ENCODE assay signal across 9 mouse cellular contexts in genomic region chr8:70699116-70699833, GRCm38 (mm10). TPM values are rescaled to one million over a fixed set of nuclear protein-coding genes. Genes with fewer than 3 reads are reported as not detected.
DNase-seq lines count a peak whose midpoint lies in the region; ATAC-seq and TF ChIP-seq lines count a peak whose summit lies in the region.
"Had no signal": no experiment of that assay in that cellular context is flagged by ENCODE, and none has a peak within 500 bp of the region (broad histone marks: within the 10 kb centered on the region; RNA-seq: fewer than 3 reads in every experiment).

No protein-coding gene starts in this region.

- no peak; a peak in 1 of 4 replicates for TF ChIP-seq CTCF in CH12.LX (conservative IDR thresholded peaks at IDR 0.05 in 1 of 2, IDR thresholded peaks at IDR 0.05 in 1 of 2; ENCODE audit: low read depth in 2 of 2, low read length in 2 of 2)
- TF ChIP-seq CTCF in cortical plate, adult 2 months (IDR thresholded peaks at IDR 0.05; ENCODE audit: extremely low read depth, insufficient read depth, low read length): no peak
- no peak; the same call in 1 of the 2 replicates for TF ChIP-seq CTCF in layer of hippocampus, adult 2 months (conservative IDR thresholded peaks at IDR 0.05)

- H3K4me3 ChIP-seq in CH12.LX (replicated peaks in 1 of 3; ENCODE audit: low read depth in 2 of 3, low read length in 2 of 3, poor library complexity in 1 of 3): peak overlapping the region; percentile 80 to 99 (median 82)
- H3K4me3 ChIP-seq in cortical plate, adult 2 months (ENCODE audit: insufficient read depth, low read length): peak overlapping the region; percentile 91
- H3K4me3 ChIP-seq in heart, embryonic 14.5 days (ENCODE audit: control insufficient read depth in 1 of 2, insufficient read depth in 1 of 2, low read depth in 1 of 2, low read length in 2 of 2): peak overlapping the region; percentile 77 to 79
- peak overlapping the region; percentile 94 for H3K4me3 ChIP-seq in layer of hippocampus, adult 2 months
- peak overlapping the region; percentile 98 for H3K4me3 ChIP-seq in midbrain, embryonic 16.5 days (ENCODE audit: low read depth, low read length)

- peak overlapping the region; percentile 99 for H3K9ac ChIP-seq in CH12.LX (ENCODE audit: insufficient read depth, low read depth)
- peak overlapping the region; percentile 98 for H3K9ac ChIP-seq in heart, embryonic 14.5 days (ENCODE audit: low read length)
- peak overlapping the region; percentile 99 for H3K9ac ChIP-seq in midbrain, embryonic 16.5 days (ENCODE audit: low read depth, low read length)

- no peaks in the 10 kb centered on the region for H3K27me3 ChIP-seq in CH12.LX (replicated peaks)
- no peaks in the 10 kb centered on the region for H3K27me3 ChIP-seq in heart, embryonic 14.5 days (ENCODE audit: control insufficient read depth, insufficient read depth, low read length)
- no peaks in the 10 kb centered on the region; the same call in 1 of the 2 replicates for H3K27me3 ChIP-seq in midbrain, embryonic 16.5 days (ENCODE audit: control insufficient read depth, insufficient read depth, low read depth, low read length)

- peak; percentile 5 for ATAC-seq in frontal cortex, adult (ENCODE audit: low TSS enrichment)
- no peak; the same call in 1 of the 2 replicates for ATAC-seq in heart, embryonic 14.5 days (ENCODE audit: insufficient number of reproducible peaks, insufficient read depth, low FRiP score, low read depth)
- ATAC-seq in midbrain, embryonic 16.5 days: peak; percentile 12

- H3K4me2 ChIP-seq in CH12.LX (ENCODE audit: insufficient read depth, low read depth, poor library complexity, severe bottlenecking): no peak overlapping the region
- peak overlapping the region; percentile 85 for H3K4me2 ChIP-seq in heart, embryonic 14.5 days (ENCODE audit: low read length)
- H3K4me2 ChIP-seq in midbrain, embryonic 16.5 days (ENCODE audit: low read length): peak overlapping the region; percentile 82

- WGBS in heart, embryonic 14.5 days: 1% methylated on average over 86 of the region's 89 CpGs
- under 1% methylated on average over 82 of the region's 89 CpGs for WGBS in midbrain, embryonic 16.5 days

- TF ChIP-seq RAD21 in CH12.LX (IDR thresholded peaks at IDR 0.05; ENCODE audit: low read depth, low read length): no peak

- H3K36me3 ChIP-seq in CH12.LX (replicated peaks in 1 of 2; ENCODE audit: control insufficient read depth in 1 of 2, insufficient read depth in 1 of 2, low read length in 1 of 2): peaks cover 0 to 31% of the 10 kb centered on the region in 2 experiments
- peaks cover 24% of the 10 kb centered on the region for H3K36me3 ChIP-seq in heart, embryonic 14.5 days (ENCODE audit: control insufficient read depth, insufficient read depth, low read length)
- H3K36me3 ChIP-seq in midbrain, embryonic 16.5 days (ENCODE audit: control insufficient read depth, insufficient read depth, low read length): no peaks in the 10 kb centered on the region

- no peak; the same call in 1 of the 2 replicates for TF ChIP-seq POLR2A in CH12.LX (IDR thresholded peaks at IDR 0.05; ENCODE audit: low read depth, low read length)
- TF ChIP-seq POLR2A in cortical plate, adult 2 months (IDR thresholded peaks at IDR 0.05; ENCODE audit: extremely low read depth, insufficient read depth, low read length): no peak

- H3K27ac ChIP-seq in CH12.LX (ENCODE audit: insufficient read depth, low read depth): peak overlapping the region; percentile 92
- peak overlapping the region; percentile 100 for H3K27ac ChIP-seq in cortical plate, adult 2 months (ENCODE audit: insufficient read depth, low read length)
- H3K27ac ChIP-seq in heart, embryonic 14.5 days (replicated peaks in 1 of 2; ENCODE audit: control insufficient read depth in 1 of 2, insufficient read depth in 1 of 2, low read depth in 2 of 2, low read length in 2 of 2): peak overlapping the region; percentile 97 to 100
- H3K27ac ChIP-seq in layer of hippocampus, adult 2 months: peak overlapping the region; percentile 100
- peak overlapping the region; percentile 99 for H3K27ac ChIP-seq in midbrain, embryonic 16.5 days (ENCODE audit: low read length)

- no peak for TF ChIP-seq EP300 in CH12.LX (IDR thresholded peaks at IDR 0.05; ENCODE audit: low read length)

- DNase-seq in frontal cortex, adult 2 months (ENCODE audit: extremely low spot score in 1 of 2, low spot score in 1 of 2): no peak
- no peak for DNase-seq in CH12.LX (ENCODE audit: extremely low read depth)
- DNase-seq in layer of hippocampus, adult 2 months (ENCODE audit: low spot score in 2 of 2): peak in 1 of 2 experiments; percentile 27
- peak; percentile 83 for DNase-seq in thymus, postnatal 4 days

- peaks cover 11 to 53% of the 10 kb centered on the region in 2 experiments for H3K4me1 ChIP-seq in CH12.LX (ENCODE audit: control insufficient read depth in 1 of 2, insufficient read depth in 2 of 2)
- H3K4me1 ChIP-seq in cortical plate, adult 2 months (ENCODE audit: control insufficient read depth, insufficient read depth, low read length): peaks cover 2% of the 10 kb centered on the region; the same call in 1 of the 2 replicates
- peaks cover 34 to 52% of the 10 kb centered on the region in 2 experiments for H3K4me1 ChIP-seq in heart, embryonic 14.5 days (ENCODE audit: control insufficient read depth in 2 of 2, insufficient read depth in 2 of 2, low read length in 2 of 2)
- peaks cover 36% of the 10 kb centered on the region for H3K4me1 ChIP-seq in midbrain, embryonic 16.5 days (ENCODE audit: control insufficient read depth, insufficient read depth, low read length)

- H3K9me3 ChIP-seq in CH12.LX (replicated peaks; ENCODE audit: low read length): no peaks in the 10 kb centered on the region
- H3K9me3 ChIP-seq in heart, embryonic 14.5 days (ENCODE audit: control insufficient read depth, low read length): no peaks in the 10 kb centered on the region
- no peaks in the 10 kb centered on the region for H3K9me3 ChIP-seq in midbrain, embryonic 16.5 days (replicated peaks; ENCODE audit: control insufficient read depth, low read length, poor library complexity, severe bottlenecking)

- H3K79me2 ChIP-seq in CH12.LX (replicated peaks; ENCODE audit: control insufficient read depth, extremely low read depth, insufficient read depth, poor library complexity, severe bottlenecking): peaks cover 23% of the 10 kb centered on the region

- dilution Hi-C loops in CH12.LX (cut with MboI; ENCODE audit: extremely low pct_ligation_motif_present, extremely low pct_unique_long_range_greater_than_20kb, low sequenced_read_pairs): no loop called here

- in situ Hi-C loops in CH12.LX (cut with MboI; ENCODE audit: low pct_ligation_motif_present, low pct_unique_long_range_greater_than_20kb, low sequenced_read_pairs): no loop called here

TF ChIP-seq in CH12.LX, 34 proteins besides CTCF, POLR2A, EP300 and RAD21 (continues in another document):
- TF ChIP-seq MAZ (IDR thresholded peaks at IDR 0.05; ENCODE audit: low read depth, low read length) (no peak), UBTF (IDR thresholded peaks at IDR 0.05; ENCODE audit: low read depth, low read length) (peak; percentile 90), MAFK (IDR thresholded peaks at IDR 0.05; ENCODE audit: insufficient replicate concordance, low read length) (no peak), NRF1 (IDR thresholded peaks at IDR 0.05; ENCODE audit: low read depth, low read length) (no peak)

RNA-seq across cellular contexts. Expression of gene Jund, which starts 0.5 kb away (rescaled TPM):
- 226 and 228 TPM in 2 replicates for polyA plus RNA-seq in frontal cortex, adult 2 months (2012; rRNA removed)
- 279 and 287 TPM in 2 replicates for total RNA-seq in CH12.LX (2012; rRNA removed)
- 147 and 191 TPM in 2 replicates for total RNA-seq in CH12.LX (2014; rRNA removed)
- polyA plus RNA-seq in CH12.LX (2012; ENCODE audit: insufficient read length, low read depth): 255 and 283 TPM in 2 replicates
- 223 and 226 TPM in 2 replicates for polyA plus RNA-seq in cortical plate, adult 2 months (2012; rRNA removed)
- polyA plus RNA-seq in heart, embryonic 14.5 days (2014; fragmentation: Nextera tagmentation; extraction: Ambion mirVana): 122 and 137 TPM in 2 replicates
- total RNA-seq in layer of hippocampus, adult 2 months (2021): 100 to 1,000 TPM; 165 to 181 TPM
- 60.4 and 67.9 TPM in 2 replicates for polyA plus RNA-seq in midbrain, embryonic 16.5 days (2015; fragmentation: Nextera tagmentation; extraction: Ambion mirVana)

RNA-seq across cellular contexts. Expression of gene Iqcn, which starts 4.0 kb away (rescaled TPM):
- 0.32 and 0.40 TPM in 2 replicates for polyA plus RNA-seq in frontal cortex, adult 2 months (2012; rRNA removed)
- total RNA-seq in CH12.LX (2012; rRNA removed): not detected in 2 replicates
- total RNA-seq in CH12.LX (2014; rRNA removed): not detected in 2 replicates
- polyA plus RNA-seq in CH12.LX (2012; ENCODE audit: insufficient read length, low read depth): 0.07 TPM in 1 of 2 replicates, not detected in the other
- 0.08 and 0.13 TPM in 2 replicates for polyA plus RNA-seq in cortical plate, adult 2 months (2012; rRNA removed)
- not detected in 2 replicates for polyA plus RNA-seq in heart, embryonic 14.5 days (2014; fragmentation: Nextera tagmentation; extraction: Ambion mirVana)
- under 1 TPM; 0.07 to 0.08 TPM for total RNA-seq in layer of hippocampus, adult 2 months (2021)
- 0.06 TPM in 1 of 2 replicates, not detected in the other for polyA plus RNA-seq in midbrain, embryonic 16.5 days (2015; fragmentation: Nextera tagmentation; extraction: Ambion mirVana)

RNA-seq across cellular contexts. Expression of gene Gm3336, which starts 19.1 kb away (rescaled TPM):
- 0.12 TPM in 1 of 2 replicates, not detected in the other for polyA plus RNA-seq in frontal cortex, adult 2 months (2012; rRNA removed)
- total RNA-seq in CH12.LX (2012; rRNA removed) (0.25 and 0.34 TPM in 2 replicates), CH12.LX (2014; rRNA removed) (0.31 TPM in 1 of 2 replicates, not detected in the other)
- polyA plus RNA-seq in CH12.LX (2012; ENCODE audit: insufficient read length, low read depth): 0.49 and 0.89 TPM in 2 replicates
- 0.09 TPM in 1 of 2 replicates, not detected in the other for polyA plus RNA-seq in cortical plate, adult 2 months (2012; rRNA removed)
- polyA plus RNA-seq in heart, embryonic 14.5 days (2014; fragmentation: Nextera tagmentation; extraction: Ambion mirVana): not detected in 2 replicates
- total RNA-seq in layer of hippocampus, adult 2 months (2021): not detected
- not detected in 2 replicates for polyA plus RNA-seq in midbrain, embryonic 16.5 days (2015; fragmentation: Nextera tagmentation; extraction: Ambion mirVana)
- total RNA-seq: heart, postnatal 36 days had no signal

RNA-seq across cellular contexts. Expression of gene Pde4c, which starts 24.2 kb away (rescaled TPM):
- 4.6 and 5.1 TPM in 2 replicates for polyA plus RNA-seq in frontal cortex, adult 2 months (2012; rRNA removed)
- total RNA-seq in CH12.LX (2012; rRNA removed) (3.8 and 4.7 TPM in 2 replicates), CH12.LX (2014; rRNA removed) (2.3 and 3.1 TPM in 2 replicates)
- polyA plus RNA-seq in CH12.LX (2012; ENCODE audit: insufficient read length, low read depth): 6.5 TPM in 2 replicates
- polyA plus RNA-seq in cortical plate, adult 2 months (2012; rRNA removed): 4.8 and 5.9 TPM in 2 replicates
- polyA plus RNA-seq in heart, embryonic 14.5 days (2014; fragmentation: Nextera tagmentation; extraction: Ambion mirVana): 0.08 and 0.23 TPM in 2 replicates
- total RNA-seq in layer of hippocampus, adult 2 months (2021): 1 to 10 TPM; 1.4 to 1.5 TPM
- polyA plus RNA-seq in midbrain, embryonic 16.5 days (2015; fragmentation: Nextera tagmentation; extraction: Ambion mirVana): 0.11 and 0.23 TPM in 2 replicates

RNA-seq across cellular contexts. Expression of gene Lsm4, which starts 26.2 kb away (rescaled TPM):
- 113 and 128 TPM in 2 replicates for polyA plus RNA-seq in frontal cortex, adult 2 months (2012; rRNA removed)
- 135 and 168 TPM in 2 replicates for total RNA-seq in CH12.LX (2012; rRNA removed)
- total RNA-seq in CH12.LX (2014; rRNA removed): 134 and 143 TPM in 2 replicates
- polyA plus RNA-seq in CH12.LX (2012; ENCODE audit: insufficient read length, low read depth): 240 and 256 TPM in 2 replicates
- polyA plus RNA-seq in cortical plate, adult 2 months (2012; rRNA removed): 100 and 105 TPM in 2 replicates
- polyA plus RNA-seq in heart, embryonic 14.5 days (2014; fragmentation: Nextera tagmentation; extraction: Ambion mirVana): 316 and 334 TPM in 2 replicates
- 10 to 100 TPM; 58.2 to 61.8 TPM for total RNA-seq in layer of hippocampus, adult 2 months (2021)
- 137 and 143 TPM in 2 replicates for polyA plus RNA-seq in midbrain, embryonic 16.5 days (2015; fragmentation: Nextera tagmentation; extraction: Ambion mirVana)
